Mouse (Mus musculus) testis, adult 10 weeks (tissue): Measurements from ENCODE around the gene Tbp. TPM values are rescaled to one million over a fixed set of nuclear protein-coding genes. Genes with fewer than 3 reads are reported as not detected.

Experiments
- polyA plus RNA-seq: library from polyadenylated mRNA; stranded (reverse); fragments of 350-450 nt; fragmentation: Illumina TruSeq; extraction: RNeasy Lipid Tissue Mini Kit (QIAGEN cat#74804); gene quantifications from one replicate; pipeline ENCODE4 v1.2.3, GENCODE M21; 2014; ENCODE audit warnings: low read depth, low replicate concordance

Gene Tbp
- 357 TPM for polyA plus RNA-seq

GRCm38 (mm10) chr17:15499656-15500394, at the start of gene Tbp, which contains the start of gene Psmb1:
Tbp (plus strand) TSS chr17:15499888.
Psmb1 (minus strand) TSS chr17:15499751.

GRCm38 (mm10) chr17:15526986-15527810, 27.5 kb downstream of the Tbp start, which contains the start of gene Pdcd2:
Pdcd2 (minus strand) TSS chr17:15527301.

GRCm38 (mm10) chr17:15564014-15564927, 64.6 kb downstream of the Tbp start, which contains the start of gene Prdm9:
Prdm9 (minus strand) TSS chr17:15564354.

Other genes with a start within 250 kb of the Tbp start
- 0.14 TPM for gene Dll1, start 123.0 kb upstream of the Tbp start, polyA plus RNA-seq
- gene Fam120b, start 103.7 kb upstream of the Tbp start, polyA plus RNA-seq = 37.3 TPM
- gene Psmb1, start 137 bp upstream of the Tbp start, polyA plus RNA-seq = 69.3 TPM
- 20.0 TPM for gene Pdcd2, start 27.4 kb downstream of the Tbp start, polyA plus RNA-seq
- 15.4 TPM for gene Prdm9, start 64.5 kb downstream of the Tbp start, polyA plus RNA-seq
- gene Chd1, start 205.1 kb downstream of the Tbp start, polyA plus RNA-seq = 38.4 TPM